Mouse (Mus musculus) gonadal fat pad, adult 2 months (tissue): ENCODE data around the gene Atg101. TPM values are rescaled to one million over a fixed set of nuclear protein-coding genes. Genes with fewer than 3 reads are reported as not detected.

ENCODE experiments used
- DNase-seq: peaks from one replicate; pipeline ENCODE4 v3.0.0-alpha.2; 2012; ENCODE audit warnings: low read depth
- polyA plus RNA-seq: library from polyadenylated mRNA; depleted of rRNA; stranded (reverse); fragments of >200 nt; gene quantifications from 2 replicates; pipeline ENCODE4 v1.2.3, GENCODE M21; 2012

Gene Atg101
- polyA plus RNA-seq, 1 experiment: 42.7 TPM

- DNase-seq: peak; percentile 37
These were observed 725 bp upstream of the Atg101 start for GRCm38 (mm10) chr15:101283183-101283910.

GRCm38 (mm10) chr15:101286129-101286770 lies 2.2 kb downstream of the Atg101 start:
- DNase-seq: no peak

- DNase-seq: no peak
These were observed 3.3 kb downstream of the Atg101 start for GRCm38 (mm10) chr15:101287361-101287760.

- no peak for DNase-seq
These were observed 6.3 kb downstream of the Atg101 start for GRCm38 (mm10) chr15:101290354-101290753.

GRCm38 (mm10) chr15:101292012-101292411 lies 7.9 kb downstream of the Atg101 start:
- peak; percentile 72 for DNase-seq

- DNase-seq: no peak
These were observed 9.1 kb downstream of the Atg101 start, which contains the start of gene 6030408B16Rik for GRCm38 (mm10) chr15:101293025-101293621. Gene 6030408B16Rik, plus strand, starts transcription at chr15:101293212.

GRCm38 (mm10) chr15:101294028-101294894 lies 10.2 kb downstream of the Atg101 start:
- no peak for DNase-seq

- no peak for DNase-seq
These were observed 11.0 kb downstream of the Atg101 start for GRCm38 (mm10) chr15:101295106-101295505.

GRCm38 (mm10) chr15:101295616-101296015 lies 11.5 kb downstream of the Atg101 start:
- DNase-seq: no peak

- no peak for DNase-seq
These were observed 12.0 kb downstream of the Atg101 start for GRCm38 (mm10) chr15:101296091-101296490.

- no peak for DNase-seq
These were observed 13.9 kb downstream of the Atg101 start for GRCm38 (mm10) chr15:101297988-101298387.

- no peak for DNase-seq
These were observed 14.5 kb downstream of the Atg101 start for GRCm38 (mm10) chr15:101298550-101298949.

- DNase-seq: no peak
These were observed 15.4 kb downstream of the Atg101 start for GRCm38 (mm10) chr15:101299480-101299960.

- DNase-seq: no peak
These were observed 16.1 kb downstream of the Atg101 start for GRCm38 (mm10) chr15:101300128-101300527.

GRCm38 (mm10) chr15:101302201-101302600 lies 18.1 kb downstream of the Atg101 start:
- DNase-seq: no peak

- DNase-seq: no peak
These were observed 19.8 kb downstream of the Atg101 start for GRCm38 (mm10) chr15:101303830-101304229.

- DNase-seq: no peak
These were observed 22.4 kb downstream of the Atg101 start for GRCm38 (mm10) chr15:101306459-101306858.

- no peak for DNase-seq
These were observed 24.6 kb downstream of the Atg101 start for GRCm38 (mm10) chr15:101308440-101309348.

GRCm38 (mm10) chr15:101309493-101309892 lies 25.4 kb downstream of the Atg101 start:
- DNase-seq: no peak

- no peak for DNase-seq
These were observed 27.2 kb downstream of the Atg101 start for GRCm38 (mm10) chr15:101311087-101311770.
